Mouse (Mus musculus) layer of hippocampus, adult 8-10 months (tissue): ENCODE measurements around the gene Masp2. TPM values are rescaled to one million over a fixed set of nuclear protein-coding genes. Genes with fewer than 3 reads are reported as not detected.

Experiments
- DNase-seq, 2 experiments: peaks; one replicate each; pipeline ENCODE4 v3.0.0; 2022; ENCODE audit warnings: low spot score in 2 of 2
- total RNA-seq, 4 experiments: library from RNA; stranded (reverse); gene quantifications; 2 replicates each; pipeline ENCODE4 v1.2.4; 2022

The Masp2 gene
- total RNA-seq, 4 experiments from 2014 or later, result 1.1 to 5.5 (median 2.9) TPM

DNA sequence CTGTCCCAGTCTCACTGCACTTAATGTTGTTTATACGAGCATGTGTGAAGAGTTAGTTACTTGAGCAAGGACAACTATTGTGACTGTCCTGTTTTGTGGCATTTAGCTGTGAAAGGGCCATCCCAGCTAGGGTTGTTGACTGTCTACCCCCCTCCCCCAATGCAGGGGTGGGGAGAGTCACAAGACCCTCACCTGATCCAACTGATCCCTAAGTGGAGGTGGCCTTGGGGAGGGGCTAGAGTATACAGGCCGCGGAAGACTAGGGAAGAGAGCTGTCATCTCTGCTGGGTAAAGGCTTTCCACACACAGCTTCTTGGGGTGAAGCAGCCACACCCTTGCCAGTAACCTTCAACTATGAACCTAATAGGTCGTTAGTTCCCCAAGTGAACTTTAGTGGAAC lies 2.0 kb upstream of the Masp2 start:
- DNase-seq, result no peak

DNA sequence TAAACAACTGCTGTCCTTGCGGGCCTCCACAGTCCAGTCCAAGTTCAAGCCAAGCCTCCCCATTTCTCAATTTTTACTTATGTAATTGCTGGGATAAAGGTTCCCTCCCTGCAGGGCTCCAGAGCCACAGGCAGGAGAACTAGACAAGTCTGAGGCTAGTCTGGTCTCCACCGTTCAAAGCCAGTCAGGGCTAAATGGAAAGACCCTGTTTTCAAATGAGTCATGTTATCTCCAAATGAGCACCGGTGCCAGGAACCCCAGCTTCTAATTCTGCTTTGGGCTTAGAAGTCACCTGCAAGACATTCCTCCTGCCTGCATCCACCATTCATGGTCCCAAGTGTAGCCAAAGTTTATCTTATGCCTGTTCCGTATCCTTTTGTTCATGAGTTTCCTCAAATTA lies 483 bp upstream of the Masp2 start:
- no peak for DNase-seq

DNA sequence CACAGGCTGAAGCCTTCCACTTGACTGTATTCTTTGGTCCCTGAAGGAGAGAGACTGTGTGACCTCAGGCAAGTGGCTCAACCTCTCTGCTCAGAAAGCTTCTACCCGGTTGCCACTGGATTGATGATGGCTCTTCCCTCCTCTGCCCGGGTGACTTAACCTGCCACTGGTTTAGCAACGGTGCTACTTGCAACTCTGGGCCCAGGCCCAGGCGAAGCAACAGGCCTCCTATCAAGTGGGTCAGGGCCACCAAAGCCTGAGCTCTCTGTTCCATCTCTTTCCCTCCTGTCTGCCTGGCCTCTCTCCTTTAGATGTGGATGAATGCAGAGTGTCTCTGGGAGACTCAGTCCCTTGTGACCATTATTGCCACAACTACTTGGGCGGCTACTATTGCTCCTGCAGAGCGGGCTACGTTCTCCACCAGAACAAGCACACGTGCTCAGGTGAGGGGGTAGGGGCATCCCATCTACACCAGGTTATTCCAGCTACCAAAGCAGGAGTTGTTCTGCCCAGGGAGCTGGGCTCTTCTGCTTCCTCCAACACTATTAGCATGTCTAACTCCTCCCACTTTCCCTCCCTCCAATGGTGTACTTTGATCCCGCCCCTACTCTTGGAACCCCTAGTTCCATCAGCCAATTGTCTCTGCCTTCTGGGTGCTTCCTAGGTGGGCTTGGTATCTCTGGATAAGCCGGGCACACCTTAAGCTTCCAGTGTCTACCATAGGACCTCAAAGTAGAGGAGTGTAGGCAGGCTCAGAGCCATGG lies 1.2 kb downstream of the Masp2 start:
- DNase-seq, result no peak

DNA sequence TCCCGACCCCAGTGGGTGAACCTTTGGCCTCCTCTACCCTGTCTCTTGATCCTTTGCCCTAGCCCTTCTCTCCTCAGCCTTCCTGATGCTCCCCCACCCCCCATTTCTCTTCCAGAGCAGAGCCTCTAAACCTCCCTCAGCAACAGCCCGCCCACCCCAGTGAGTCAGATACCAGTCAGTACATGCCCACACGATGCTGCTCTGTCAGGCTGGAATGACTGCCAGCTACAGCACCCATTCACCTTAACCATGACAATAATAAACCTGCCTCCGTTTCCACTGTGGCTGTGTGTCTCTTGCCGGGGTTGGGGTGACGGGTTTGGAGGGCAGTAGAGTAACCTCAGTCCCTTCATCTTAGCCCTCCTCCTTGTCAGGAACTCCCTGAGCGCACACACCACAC lies 1.8 kb downstream of the Masp2 start:
- DNase-seq, result peak; percentile 56 to 61

DNA sequence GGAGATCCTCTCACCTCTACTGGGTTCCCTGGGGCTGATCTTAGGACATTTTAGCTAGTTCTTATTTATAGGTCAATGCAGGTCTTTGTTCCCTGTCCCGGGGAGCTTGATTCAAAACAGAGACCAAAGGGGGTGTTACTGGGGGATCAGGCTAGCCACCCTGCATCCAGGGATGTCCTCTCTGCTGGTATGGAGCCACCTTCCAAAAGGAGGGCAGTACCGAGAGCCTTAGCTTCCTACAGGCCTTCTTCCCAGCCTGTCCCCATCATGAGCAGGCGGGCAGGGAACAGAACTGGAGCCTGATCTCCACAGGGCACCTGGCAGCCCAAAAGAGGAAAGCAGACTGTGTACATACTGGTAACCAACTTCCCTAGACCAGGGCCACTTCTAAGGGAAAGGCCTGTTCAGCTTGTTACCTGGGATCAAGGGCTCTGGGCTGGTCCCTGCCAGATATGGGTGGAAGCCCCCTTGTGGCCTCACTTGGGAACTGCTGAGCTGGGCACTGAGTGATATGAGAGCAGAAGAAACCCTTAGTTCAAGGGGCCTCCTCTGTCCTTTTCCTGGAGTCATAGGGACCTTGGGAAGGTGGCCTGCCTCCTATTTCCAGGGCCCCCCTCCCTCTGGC lies 2.3 kb downstream of the Masp2 start:
- DNase-seq, result peak in 1 of 2 experiments; percentile 63

DNA sequence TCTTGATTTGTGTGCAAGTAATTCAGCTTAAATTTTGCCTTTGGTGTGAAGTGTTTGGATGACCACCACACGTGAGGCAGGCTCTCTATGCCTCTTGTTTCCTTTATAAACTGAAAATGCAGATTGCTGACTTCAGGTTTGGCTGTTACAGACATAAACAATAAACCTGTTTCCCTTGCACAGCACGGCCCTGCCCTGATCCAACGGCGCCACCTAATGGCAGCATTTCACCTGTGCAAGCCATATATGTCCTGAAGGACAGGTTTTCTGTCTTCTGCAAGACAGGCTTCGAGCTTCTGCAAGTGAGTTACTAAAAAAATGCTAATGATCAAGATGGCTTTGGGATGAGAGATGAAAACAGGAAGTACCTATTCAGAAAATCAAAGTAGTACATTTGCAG lies 5.4 kb downstream of the Masp2 start:
- peak in 1 of 2 experiments; percentile 70 for DNase-seq

DNA sequence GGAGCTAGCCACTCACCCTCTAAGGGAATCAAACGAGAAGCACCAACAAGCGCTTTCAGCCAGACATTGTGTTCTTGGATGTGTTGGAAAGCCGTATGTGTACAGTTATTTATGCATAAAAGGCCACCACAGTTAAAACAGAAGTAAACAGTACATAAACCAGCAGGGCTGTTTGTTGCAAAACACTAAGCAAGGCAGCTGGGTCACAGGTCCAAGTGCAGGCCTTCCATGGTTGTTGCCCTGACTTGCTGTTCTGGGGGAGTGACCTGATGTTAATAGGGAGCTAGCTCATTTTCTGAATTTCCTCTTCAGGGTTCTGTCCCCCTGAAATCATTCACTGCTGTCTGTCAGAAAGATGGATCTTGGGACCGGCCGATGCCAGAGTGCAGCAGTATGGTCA lies 7.5 kb downstream of the Masp2 start:
- no peak for DNase-seq

DNA sequence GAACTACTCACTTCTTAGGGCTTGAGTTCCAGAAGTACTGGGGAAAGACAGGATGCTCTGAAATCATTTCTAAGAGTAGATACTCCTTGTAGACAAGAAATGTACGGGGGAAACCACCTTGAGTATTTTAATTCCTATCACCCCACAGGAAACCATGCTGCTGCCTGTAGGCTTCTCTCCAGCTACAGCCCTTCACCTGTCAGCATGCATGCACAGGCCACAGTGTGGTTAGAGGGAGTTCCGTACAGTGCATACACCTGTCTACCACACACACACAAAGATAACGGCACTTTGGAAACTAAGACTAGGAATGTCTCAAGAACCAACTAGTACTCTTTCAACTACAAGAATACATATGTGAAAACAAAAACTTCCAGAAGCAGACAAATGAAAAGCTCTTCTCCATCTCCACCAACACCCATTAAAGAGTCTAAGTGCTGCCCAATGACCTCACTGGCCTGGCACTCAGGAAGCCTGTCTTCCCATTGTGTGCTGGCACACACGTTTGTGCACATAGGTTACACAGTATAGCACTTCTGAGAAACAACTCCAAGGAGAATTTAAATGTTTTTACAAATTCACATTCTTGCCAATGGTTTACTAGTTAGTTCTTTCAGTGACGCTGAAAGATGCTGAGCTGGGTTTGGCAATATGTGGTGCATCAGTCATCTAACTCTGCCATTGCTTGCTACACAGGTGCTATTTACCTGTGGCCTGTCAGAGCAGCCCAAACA lies 8.4 kb downstream of the Masp2 start:
- DNase-seq, result no peak

DNA sequence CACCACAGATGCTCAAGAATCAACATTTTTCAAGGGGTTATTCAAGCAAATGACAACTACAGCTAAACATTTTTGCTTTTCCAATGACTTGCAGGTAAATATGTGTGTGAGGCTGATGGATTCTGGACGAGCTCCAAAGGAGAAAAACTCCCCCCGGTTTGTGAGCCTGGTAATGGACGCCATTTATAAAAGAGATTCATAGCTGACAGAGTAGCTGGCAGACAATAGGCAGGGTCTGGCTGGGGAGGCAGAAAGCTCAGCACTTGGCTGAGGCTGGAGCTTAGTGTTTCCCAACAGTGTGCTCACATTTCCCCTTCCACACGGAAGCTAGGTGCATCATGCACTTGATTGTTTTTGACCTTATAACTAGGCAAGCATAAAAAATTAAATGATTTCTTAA lies 10.2 kb downstream of the Masp2 start:
- no peak for DNase-seq

DNA sequence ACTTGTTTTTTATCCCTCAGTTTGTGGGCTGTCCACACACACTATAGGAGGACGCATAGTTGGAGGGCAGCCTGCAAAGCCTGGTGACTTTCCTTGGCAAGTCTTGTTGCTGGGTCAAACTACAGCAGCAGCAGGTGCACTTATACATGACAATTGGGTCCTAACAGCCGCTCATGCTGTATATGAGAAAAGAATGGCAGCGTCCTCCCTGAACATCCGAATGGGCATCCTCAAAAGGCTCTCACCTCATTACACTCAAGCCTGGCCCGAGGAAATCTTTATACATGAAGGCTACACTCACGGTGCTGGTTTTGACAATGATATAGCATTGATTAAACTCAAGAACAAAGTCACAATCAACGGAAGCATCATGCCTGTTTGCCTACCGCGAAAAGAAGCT lies 11.4 kb downstream of the Masp2 start:
- DNase-seq, result no peak

DNA sequence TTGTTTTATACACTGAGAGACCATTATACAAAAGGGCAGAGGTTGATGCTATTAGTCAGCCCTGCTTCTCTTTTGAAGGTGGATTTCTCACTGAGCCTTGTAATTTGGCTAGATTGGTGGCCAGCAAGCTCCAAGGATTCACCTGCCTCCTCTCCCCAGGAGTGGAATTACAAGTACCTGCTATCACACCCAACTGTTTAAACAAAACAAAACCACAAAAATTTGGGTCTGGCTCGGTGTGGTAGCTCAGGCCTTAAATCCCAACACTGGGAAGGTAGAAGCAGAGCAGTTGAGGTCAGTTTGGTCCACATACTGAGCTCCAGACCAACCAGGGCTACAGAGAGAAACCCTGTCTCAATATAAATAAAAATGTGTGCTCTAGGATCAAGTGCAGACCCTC lies 17.5 kb downstream of the Masp2 start:
- no peak for DNase-seq

DNA sequence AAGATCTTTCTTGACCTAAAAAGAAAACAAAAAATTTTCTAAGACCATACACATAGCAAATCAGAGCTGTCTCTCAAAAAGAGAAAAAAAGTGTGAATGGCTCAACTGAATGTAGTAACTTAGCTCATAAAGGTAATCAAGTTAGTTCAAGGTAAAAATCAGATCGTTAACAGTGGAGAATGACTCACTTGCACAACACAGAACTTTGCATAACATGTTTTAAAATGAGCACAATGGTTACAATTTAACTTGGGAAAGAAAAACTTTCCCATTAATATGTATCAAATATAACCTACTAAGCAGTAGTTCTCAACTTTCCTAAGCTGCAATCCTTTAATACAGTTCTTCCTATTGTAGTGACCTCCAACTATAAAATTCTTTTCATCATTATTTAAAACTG lies 18.4 kb downstream of the Masp2 start:
- no peak for DNase-seq

DNA sequence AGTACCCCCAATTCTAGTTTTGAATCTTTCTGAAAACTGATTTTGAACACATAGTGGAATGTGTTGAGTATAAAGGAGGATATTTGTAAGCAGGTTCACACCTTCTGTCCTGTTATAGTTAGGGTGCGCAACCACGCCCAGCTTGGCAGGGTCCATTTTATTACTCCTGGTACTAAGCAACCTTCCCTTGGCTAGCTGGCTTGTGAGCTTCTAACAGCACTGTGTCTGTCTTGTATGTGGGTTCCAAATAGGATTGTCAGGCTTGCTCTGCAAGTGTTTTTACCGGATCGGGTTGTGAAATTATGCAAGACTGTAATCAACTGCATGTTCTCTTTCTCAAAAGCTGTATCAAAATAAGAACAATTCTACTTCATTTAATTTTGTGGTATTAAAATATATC lies 20.1 kb downstream of the Masp2 start:
- no peak for DNase-seq

DNA sequence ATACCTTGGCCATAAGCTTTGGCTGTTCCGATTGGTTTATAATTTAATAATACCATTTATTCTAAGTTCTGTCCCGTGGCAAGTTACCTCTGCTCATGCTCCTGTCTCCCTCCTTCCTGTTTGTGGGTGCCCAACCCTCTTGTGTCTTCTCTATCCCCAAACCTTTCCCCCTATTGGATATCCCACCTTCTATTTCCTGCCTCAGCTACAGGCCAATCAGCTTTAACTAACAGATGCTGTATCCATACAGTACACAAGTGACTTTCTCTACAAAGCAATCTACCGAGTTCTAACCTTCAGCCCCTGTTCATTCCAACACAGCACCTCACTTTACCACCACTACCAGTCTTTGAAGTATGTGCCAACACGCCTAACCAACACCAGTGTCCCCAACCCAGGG lies 21.3 kb downstream of the Masp2 start:
- no peak for DNase-seq

DNA sequence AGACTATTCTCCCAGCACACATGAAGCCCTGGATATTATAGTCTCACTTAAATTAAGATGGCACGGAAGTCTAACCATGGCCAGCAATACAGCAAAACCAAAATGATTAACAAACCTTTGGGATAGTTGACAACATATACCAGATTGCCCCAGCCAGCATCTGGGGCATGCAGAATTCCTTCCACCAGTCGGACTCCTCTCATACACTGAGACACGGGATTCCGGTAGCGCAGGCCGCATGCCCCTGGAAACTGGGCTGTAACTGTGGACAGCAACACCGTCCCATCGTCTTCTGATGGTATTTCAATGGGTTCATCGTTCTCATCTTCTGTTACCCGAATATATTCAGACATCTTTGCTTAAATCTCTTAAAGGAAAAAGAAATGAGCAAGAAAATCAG lies 22.7 kb downstream of the Masp2 start:
- DNase-seq, result no peak

DNA sequence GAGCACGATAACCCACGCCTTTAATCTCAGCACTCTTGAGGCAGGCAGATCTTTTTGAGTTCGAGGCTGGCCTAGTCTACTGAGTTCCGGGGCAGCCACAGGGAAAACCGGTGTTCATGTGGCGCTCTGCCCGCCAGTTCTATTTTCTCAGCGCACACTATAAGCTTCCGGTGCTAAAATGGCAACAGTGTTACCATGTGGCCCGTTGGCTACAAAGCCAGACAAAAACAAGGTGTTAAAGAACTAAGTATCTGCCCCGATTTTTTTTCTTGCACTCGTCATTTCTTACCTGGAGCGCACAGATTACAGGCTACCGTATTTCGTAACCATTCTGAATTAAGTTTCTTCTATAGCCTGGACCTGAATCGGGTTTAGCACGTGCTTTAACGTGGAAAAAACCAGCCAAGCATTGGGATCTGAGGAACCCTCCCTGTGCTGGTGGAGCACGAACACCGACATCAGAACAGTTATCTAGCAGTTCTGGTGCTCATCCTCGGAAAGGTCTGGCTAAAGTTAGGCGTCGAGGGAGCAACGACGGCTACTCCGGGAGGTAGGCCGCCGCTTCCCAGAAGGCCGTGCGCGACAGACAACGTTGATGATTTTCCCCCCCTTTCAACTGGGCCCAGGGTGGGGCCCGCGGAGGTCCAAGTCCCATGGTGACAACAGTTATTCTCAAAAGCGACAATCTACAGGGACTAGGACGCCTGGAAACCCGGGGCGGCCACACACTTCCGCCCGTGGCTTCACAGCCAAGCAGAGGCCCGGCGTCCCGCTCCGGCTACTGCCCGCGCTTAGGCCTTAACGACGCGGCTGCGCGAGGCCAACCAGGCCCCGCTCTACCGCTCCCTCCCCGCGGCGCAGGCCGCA lies 23.6 kb downstream of the Masp2 start:
- no peak for DNase-seq

DNA sequence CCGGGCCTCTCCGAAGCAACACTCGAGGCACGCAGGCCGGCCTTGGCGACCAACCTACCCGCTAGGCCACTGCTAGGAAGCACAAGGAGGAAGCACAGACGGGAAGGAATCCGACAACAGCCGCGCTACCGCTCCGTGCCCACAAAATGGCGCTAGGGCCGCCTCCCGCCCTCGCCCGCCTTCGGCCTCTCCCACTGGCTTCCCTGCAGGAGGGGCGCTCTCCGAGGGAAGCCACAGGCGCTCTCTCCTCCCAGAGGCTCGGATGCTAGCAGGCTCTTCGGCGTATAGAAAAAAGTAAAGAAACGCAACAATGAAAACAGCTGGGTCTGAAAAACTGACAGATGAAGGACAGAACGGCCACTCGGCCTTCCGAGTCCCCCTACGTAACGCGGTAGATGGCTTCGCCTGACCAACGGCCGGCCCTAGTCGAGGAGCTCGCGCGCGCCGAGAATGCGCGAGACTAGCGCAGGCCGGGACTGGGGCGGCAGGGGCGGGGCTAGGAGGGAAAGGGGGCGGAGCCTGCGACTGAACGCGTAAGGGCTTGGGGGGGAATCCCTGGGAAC lies 24.4 kb downstream of the Masp2 start, which contains the start of gene Tardbp:
Gene Tardbp, minus strand, starts transcription at position 397 of the 563 bp plus-strand sequence.
- DNase-seq, result peak; percentile 91 to 93

DNA sequence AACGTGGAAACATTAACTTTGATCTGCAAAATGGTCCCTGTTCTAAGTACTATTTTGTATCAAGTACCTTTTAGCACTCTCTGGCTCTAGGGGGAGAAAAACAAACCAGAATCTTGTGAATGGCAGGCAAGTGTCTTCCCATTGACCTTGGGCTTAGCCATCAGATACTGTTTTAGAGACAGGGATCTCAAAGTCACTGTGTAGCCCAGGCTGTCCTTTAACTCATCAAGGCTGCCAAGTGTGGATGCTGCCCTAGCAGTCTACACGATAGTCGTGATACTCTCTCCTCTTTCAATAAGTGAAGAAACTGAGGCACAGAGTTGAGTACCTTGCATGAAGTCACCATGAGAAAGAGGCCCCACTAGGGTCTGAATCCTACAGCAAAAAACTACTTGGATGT lies 24.9 kb downstream of the Masp2 start:
- DNase-seq, result no peak

DNA sequence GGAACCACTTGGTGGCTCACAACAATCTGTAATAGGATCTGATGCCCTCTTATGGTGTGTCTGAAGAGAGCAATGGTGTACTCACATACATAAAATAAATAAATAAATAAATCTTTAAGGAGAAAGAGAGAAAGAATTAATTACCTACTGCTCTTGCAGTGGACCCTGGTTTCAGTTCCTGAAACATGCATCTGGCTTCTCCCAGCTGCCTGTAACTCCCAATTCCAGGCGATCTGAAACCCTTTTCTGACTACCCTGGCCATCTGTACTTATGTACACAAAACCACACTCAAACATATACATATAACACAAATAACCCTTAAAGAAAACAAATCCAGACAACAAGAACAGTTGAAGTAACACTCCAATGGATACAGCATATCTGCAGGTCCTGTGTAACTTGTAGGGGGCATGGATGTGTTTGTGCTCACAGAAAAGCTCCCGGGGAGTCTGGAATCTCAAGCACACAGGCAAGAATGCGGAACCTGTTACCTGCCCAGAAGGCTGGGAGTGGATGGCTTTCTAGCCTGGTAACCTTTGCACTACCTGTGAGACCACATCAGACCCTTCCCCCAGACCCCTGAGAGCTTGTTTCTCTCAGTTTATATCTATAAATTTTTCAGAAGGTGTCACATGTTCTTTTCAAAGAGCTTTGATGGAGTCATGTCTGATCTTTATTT lies 29.8 kb downstream of the Masp2 start:
- no peak for DNase-seq

DNA sequence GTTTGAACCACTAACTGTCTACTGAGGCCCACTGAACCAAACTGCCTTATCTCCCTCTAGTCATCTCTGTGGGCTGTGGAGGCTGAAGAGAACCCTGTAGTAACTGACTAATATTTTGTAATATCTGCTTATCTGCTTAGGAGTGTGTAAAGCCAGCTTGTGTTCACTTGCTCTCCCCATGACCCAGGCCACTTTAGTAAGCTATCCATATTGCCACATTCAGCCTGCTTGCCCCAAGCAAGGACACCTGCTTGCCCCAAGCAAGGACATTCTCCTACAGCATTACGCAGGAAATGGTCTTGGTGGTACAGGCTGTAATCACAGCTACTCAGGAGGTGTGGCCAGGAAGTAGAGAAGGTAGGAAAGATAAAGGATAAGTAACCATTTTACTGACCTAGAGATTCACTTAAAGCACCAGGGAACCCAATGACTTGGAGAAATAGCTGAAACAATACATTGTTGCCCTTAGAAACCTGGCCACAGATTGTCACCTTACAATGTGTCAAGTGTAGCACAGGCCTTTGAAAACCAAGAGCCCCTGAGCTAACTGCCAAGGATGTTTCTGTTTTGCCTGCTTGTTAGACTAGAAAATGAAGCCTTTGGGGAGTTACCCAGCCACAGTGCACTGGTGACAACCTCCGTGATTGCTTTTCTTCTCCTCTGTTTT lies 31.2 kb downstream of the Masp2 start:
- DNase-seq, result no peak
